Mouse (Mus musculus): Measurements from ENCODE around the gene Vps72. TPM values are rescaled to one million over a fixed set of nuclear protein-coding genes. Genes with fewer than 3 reads are reported as not detected.
"Not testable (repeated sequence)": the region's sequence is repeated elsewhere in the genome, so short reads cannot be mapped to it uniquely, and the experiment has no call there.

Vps72 gene
- total and polyA plus RNA-seq, 2 experiments from 2014 or later, result 92.8 to 164 TPM

GRCm38 (mm10) chr3:95100854-95101253, 10.0 kb upstream of the Vps72 start:
- ATAC-seq, result no peak
- 3% methylated on average over 2 of the region's 2 CpGs for WGBS
- no peak overlapping the region for H3K9ac ChIP-seq
- no peak for DNase-seq
- no peak overlapping the region for H3K27ac ChIP-seq (ENCODE audit: low read depth, low read length)
- H3K4me3 ChIP-seq (ENCODE audit: low read depth, low read length), result no peak overlapping the region
- TF ChIP-seq CTCF (IDR thresholded peaks at IDR 0.05; ENCODE audit: low read depth), result no peak
- peaks cover 9% of the 10 kb centered on the region for H3K4me1 ChIP-seq (ENCODE audit: insufficient read depth)
- H3K36me3 ChIP-seq (ENCODE audit: insufficient read depth), result no peaks in the 10 kb centered on the region; the same call in 1 of the 2 replicates
- H3K27me3 ChIP-seq (ENCODE audit: insufficient read depth, low read length), result no peaks in the 10 kb centered on the region
- H3K9me3 ChIP-seq (ENCODE audit: low read length), result no peaks in the 10 kb centered on the region
- H3K4me2 ChIP-seq (ENCODE audit: low read depth), result no peak overlapping the region

- H3K4me1 ChIP-seq (ENCODE audit: insufficient read depth), result peaks cover 9% of the 10 kb centered on the region
- ATAC-seq (no peak), DNase-seq (no peak)
- TF ChIP-seq CTCF (IDR thresholded peaks at IDR 0.05; ENCODE audit: low read depth), result no peak
- no peak overlapping the region for H3K27ac ChIP-seq (ENCODE audit: low read depth, low read length)
- no peaks in the 10 kb centered on the region for H3K27me3 ChIP-seq (ENCODE audit: insufficient read depth, low read length)
- WGBS, result 70% methylated on average over 4 of the region's 4 CpGs
- peak overlapping the region; percentile 90; the same call in 1 of the 2 replicates for H3K9ac ChIP-seq
- H3K4me3 ChIP-seq (ENCODE audit: low read depth, low read length), result peak overlapping the region; percentile 98
- no peaks in the 10 kb centered on the region for H3K36me3 ChIP-seq (ENCODE audit: insufficient read depth)
- H3K9me3 ChIP-seq (ENCODE audit: low read length), result no peaks in the 10 kb centered on the region
- peak overlapping the region; percentile 82 for H3K4me2 ChIP-seq (ENCODE audit: low read depth)
These were observed 5.7 kb upstream of the Vps72 start for GRCm38 (mm10) chr3:95105121-95105520.

- under 1% methylated on average over 16 of the region's 16 CpGs for WGBS
- peaks cover 9% of the 10 kb centered on the region for H3K4me1 ChIP-seq (ENCODE audit: insufficient read depth)
- peak overlapping the region; percentile 82 for H3K4me2 ChIP-seq (ENCODE audit: low read depth)
- TF ChIP-seq CTCF (IDR thresholded peaks at IDR 0.05; ENCODE audit: low read depth), result no peak
- no peak for ATAC-seq
- H3K9ac ChIP-seq, result peak overlapping the region; percentile 90
- no peaks in the 10 kb centered on the region for H3K36me3 ChIP-seq (ENCODE audit: insufficient read depth)
- H3K4me3 ChIP-seq (ENCODE audit: low read depth, low read length), result peak overlapping the region; percentile 98
- no peak for DNase-seq
- H3K27me3 ChIP-seq (ENCODE audit: insufficient read depth, low read length), result no peaks in the 10 kb centered on the region
- no peaks in the 10 kb centered on the region for H3K9me3 ChIP-seq (ENCODE audit: low read length)
- peak overlapping the region; percentile 92 for H3K27ac ChIP-seq (ENCODE audit: low read depth, low read length)
These were observed 5.1 kb upstream of the Vps72 start for GRCm38 (mm10) chr3:95105586-95106337.

- DNase-seq, result peak; percentile 98
- H3K36me3 ChIP-seq (ENCODE audit: insufficient read depth), result no peaks in the 10 kb centered on the region
- peak; percentile 52 for TF ChIP-seq CTCF (IDR thresholded peaks at IDR 0.05; ENCODE audit: low read depth)
- H3K4me1 ChIP-seq (ENCODE audit: insufficient read depth), result peaks cover 9% of the 10 kb centered on the region
- H3K27ac ChIP-seq (ENCODE audit: low read depth, low read length), result peak within 1 kb of the TSS; percentile 92
- WGBS, result 1% methylated on average over 51 of the region's 51 CpGs
- ATAC-seq, result peak; percentile 92
- H3K9ac ChIP-seq, result peak within 1 kb of the TSS; percentile 90
- H3K4me2 ChIP-seq (ENCODE audit: low read depth), result peak within 1 kb of the TSS; percentile 82
- H3K9me3 ChIP-seq (ENCODE audit: low read length), result no peaks in the 10 kb centered on the region
- peak within 1 kb of the TSS; percentile 98 for H3K4me3 ChIP-seq (ENCODE audit: low read depth, low read length)
- no peaks in the 10 kb centered on the region for H3K27me3 ChIP-seq (ENCODE audit: insufficient read depth, low read length)
These were observed 4.3 kb upstream of the Vps72 start, which contains the start of gene Pip5k1a for GRCm38 (mm10) chr3:95106338-95107117. Gene Pip5k1a, minus strand, starts transcription at chr3:95106930.

- not testable (repeated sequence) for DNase-seq; H3K27me3 ChIP-seq (ENCODE audit: insufficient read depth, low read length); H3K9me3 ChIP-seq (ENCODE audit: low read length); ATAC-seq; H3K36me3 ChIP-seq (ENCODE audit: insufficient read depth)
- H3K4me1 ChIP-seq (ENCODE audit: insufficient read depth), result peaks cover 14% of the 10 kb centered on the region
- H3K27ac ChIP-seq (ENCODE audit: low read depth, low read length), result peak overlapping the region; percentile 54; the same call in 1 of the 2 replicates
- peak overlapping the region; percentile 98 for H3K4me3 ChIP-seq (ENCODE audit: low read depth, low read length)
- peak overlapping the region; percentile 82 for H3K4me2 ChIP-seq (ENCODE audit: low read depth)
- peak overlapping the region; percentile 51; the same call in 1 of the 2 replicates for H3K9ac ChIP-seq
These were observed 3.5 kb upstream of the Vps72 start for GRCm38 (mm10) chr3:95107308-95107707.

GRCm38 (mm10) chr3:95107898-95108297, 2.9 kb upstream of the Vps72 start:
- no peak for ATAC-seq
- Histone ChIP-seq H3K36me3 (ENCODE audit: insufficient read depth) (no peaks in the 10 kb centered on the region), H3K4me3 (ENCODE audit: low read depth, low read length) (no peak overlapping the region), H3K27ac (ENCODE audit: low read depth, low read length) (no peak overlapping the region), H3K4me2 (ENCODE audit: low read depth) (no peak overlapping the region), H3K27me3 (ENCODE audit: insufficient read depth, low read length) (no peaks in the 10 kb centered on the region), H3K9ac (no peak overlapping the region), H3K4me1 (ENCODE audit: insufficient read depth) (peaks cover 20% of the 10 kb centered on the region), H3K9me3 (ENCODE audit: low read length) (no peaks in the 10 kb centered on the region)
- peak; percentile 33; the same call in 1 of the 2 replicates for TF ChIP-seq CTCF (IDR thresholded peaks at IDR 0.05; ENCODE audit: low read depth)
- DNase-seq, result no peak
- WGBS, result 67% methylated on average over 2 of the region's 2 CpGs

- no peak for DNase-seq
- Histone ChIP-seq H3K27ac (ENCODE audit: low read depth, low read length) (no peak overlapping the region), H3K4me3 (ENCODE audit: low read depth, low read length) (no peak overlapping the region), H3K4me2 (ENCODE audit: low read depth) (no peak overlapping the region), H3K4me1 (ENCODE audit: insufficient read depth) (peaks cover 11% of the 10 kb centered on the region), H3K36me3 (ENCODE audit: insufficient read depth) (peaks cover 15% of the 10 kb centered on the region; the same call in 1 of the 2 replicates), H3K9ac (no peak overlapping the region), H3K9me3 (ENCODE audit: low read length) (no peaks in the 10 kb centered on the region), H3K27me3 (ENCODE audit: insufficient read depth, low read length) (no peaks in the 10 kb centered on the region)
- ATAC-seq, result no peak
- 100% methylated on average over 1 of the region's 1 CpGs for WGBS
- no peak for TF ChIP-seq CTCF (IDR thresholded peaks at IDR 0.05; ENCODE audit: low read depth)
These were observed 1.9 kb downstream of the Vps72 start for GRCm38 (mm10) chr3:95112760-95113159.
